Mouse (Mus musculus): ENCODE data around the gene Bcdin3d. TPM values are rescaled to one million over a fixed set of nuclear protein-coding genes. Genes with fewer than 3 reads are reported as not detected.

The Bcdin3d gene
- polyA plus RNA-seq, 1 experiment from 2014 or later, result 25.5 TPM

- Histone ChIP-seq H3K4me2 (replicated peaks) (no peak overlapping the region), H3K4me3 (no peak overlapping the region), H3K9ac (replicated peaks) (peak overlapping the region; percentile 5; the same call in 1 of the 2 replicates), H3K27me3 (no peaks in the 10 kb centered on the region), H3K36me3 (no peaks in the 10 kb centered on the region), H3K27ac (replicated peaks) (peak overlapping the region; percentile 73), H3K9me3 (no peaks in the 10 kb centered on the region), H3K4me1 (peaks cover 20% of the 10 kb centered on the region)
- WGBS, result 56% methylated on average over 20 of the region's 20 CpGs
- ATAC-seq (replicated peaks), result peak; percentile 55
Measured at GRCm38 (mm10) chr15:99501292-99502260, 27.0 kb upstream of the Bcdin3d start.

- peaks cover 20% of the 10 kb centered on the region for H3K4me1 ChIP-seq
- H3K9ac ChIP-seq (replicated peaks), result no peak overlapping the region
- WGBS, result 71% methylated on average over 5 of the region's 5 CpGs
- ATAC-seq (replicated peaks), result no peak
- H3K9me3 ChIP-seq, result no peaks in the 10 kb centered on the region
- no peak overlapping the region for H3K4me3 ChIP-seq
- no peaks in the 10 kb centered on the region for H3K27me3 ChIP-seq
- H3K4me2 ChIP-seq (replicated peaks), result no peak overlapping the region
- H3K36me3 ChIP-seq, result no peaks in the 10 kb centered on the region
- H3K27ac ChIP-seq (replicated peaks), result no peak overlapping the region
Measured at GRCm38 (mm10) chr15:99500320-99500719, 25.8 kb upstream of the Bcdin3d start.

GRCm38 (mm10) chr15:99499726-99500125 lies 25.2 kb upstream of the Bcdin3d start:
- Histone ChIP-seq H3K4me2 (replicated peaks) (no peak overlapping the region), H3K4me1 (peaks cover 20% of the 10 kb centered on the region), H3K27ac (replicated peaks) (no peak overlapping the region), H3K36me3 (no peaks in the 10 kb centered on the region), H3K9me3 (no peaks in the 10 kb centered on the region), H3K4me3 (no peak overlapping the region), H3K9ac (replicated peaks) (no peak overlapping the region), H3K27me3 (no peaks in the 10 kb centered on the region)
- no peak for ATAC-seq (replicated peaks)
- 63% methylated on average over 6 of the region's 6 CpGs for WGBS

GRCm38 (mm10) chr15:99498781-99499180 lies 24.3 kb upstream of the Bcdin3d start:
- Histone ChIP-seq H3K9me3 (no peaks in the 10 kb centered on the region), H3K4me3 (no peak overlapping the region), H3K9ac (replicated peaks) (no peak overlapping the region), H3K27ac (replicated peaks) (no peak overlapping the region), H3K4me1 (peaks cover 20% of the 10 kb centered on the region), H3K36me3 (no peaks in the 10 kb centered on the region), H3K4me2 (replicated peaks) (no peak overlapping the region), H3K27me3 (no peaks in the 10 kb centered on the region)
- ATAC-seq (replicated peaks), result no peak
- 85% methylated on average over 4 of the region's 4 CpGs for WGBS

- WGBS, result 84% methylated on average over 4 of the region's 4 CpGs
- no peaks in the 10 kb centered on the region for H3K9me3 ChIP-seq
Measured at GRCm38 (mm10) chr15:99498356-99498755, 23.8 kb upstream of the Bcdin3d start.

GRCm38 (mm10) chr15:99497527-99498242 lies 23.2 kb upstream of the Bcdin3d start:
- Histone ChIP-seq H3K4me1 (peaks cover 20% of the 10 kb centered on the region), H3K9ac (replicated peaks) (no peak overlapping the region), H3K27ac (replicated peaks) (no peak overlapping the region), H3K4me2 (replicated peaks) (no peak overlapping the region), H3K4me3 (no peak overlapping the region), H3K9me3 (no peaks in the 10 kb centered on the region), H3K36me3 (no peaks in the 10 kb centered on the region), H3K27me3 (no peaks in the 10 kb centered on the region)
- 0 out of 2 replicates have a peak, but pooled peaks have one; percentile 15 for ATAC-seq (replicated peaks)
- WGBS, result 44% methylated on average over 12 of the region's 12 CpGs

More at GRCm38 (mm10) chr15:99498356-99498755, 23.8 kb upstream of the Bcdin3d start:
- H3K27ac ChIP-seq (replicated peaks), result no peak overlapping the region
- H3K4me2 ChIP-seq (replicated peaks), result no peak overlapping the region
- H3K4me3 ChIP-seq, result no peak overlapping the region
- H3K4me1 ChIP-seq, result peaks cover 20% of the 10 kb centered on the region
- H3K36me3 ChIP-seq, result no peaks in the 10 kb centered on the region
- H3K27me3 ChIP-seq, result no peaks in the 10 kb centered on the region
- no peak overlapping the region for H3K9ac ChIP-seq (replicated peaks)
- no peak for ATAC-seq (replicated peaks)

- ATAC-seq (replicated peaks), result peak; percentile 51
Measured at GRCm38 (mm10) chr15:99497061-99497460, 22.5 kb upstream of the Bcdin3d start.

GRCm38 (mm10) chr15:99484745-99485144 lies 10.2 kb upstream of the Bcdin3d start:
- no peaks in the 10 kb centered on the region for H3K4me1 ChIP-seq
- ATAC-seq (replicated peaks), result no peak
- H3K27ac ChIP-seq (replicated peaks), result no peak overlapping the region
- H3K4me3 ChIP-seq, result no peak overlapping the region
- H3K4me2 ChIP-seq (replicated peaks), result no peak overlapping the region
- H3K27me3 ChIP-seq, result no peaks in the 10 kb centered on the region
- 80% methylated on average over 6 of the region's 6 CpGs for WGBS
- no peaks in the 10 kb centered on the region for H3K36me3 ChIP-seq
- no peak overlapping the region for H3K9ac ChIP-seq (replicated peaks)
- no peaks in the 10 kb centered on the region for H3K9me3 ChIP-seq

More at GRCm38 (mm10) chr15:99497061-99497460, 22.5 kb upstream of the Bcdin3d start:
- Histone ChIP-seq H3K27me3 (no peaks in the 10 kb centered on the region), H3K36me3 (no peaks in the 10 kb centered on the region), H3K27ac (replicated peaks) (no peak overlapping the region), H3K4me1 (peaks cover 13% of the 10 kb centered on the region), H3K9ac (replicated peaks) (no peak overlapping the region), H3K9me3 (no peaks in the 10 kb centered on the region), H3K4me2 (replicated peaks) (no peak overlapping the region), H3K4me3 (no peak overlapping the region)
- 13% methylated on average over 4 of the region's 4 CpGs for WGBS

GRCm38 (mm10) chr15:99475814-99476213 lies 1.3 kb upstream of the Bcdin3d start:
- WGBS, result 74% methylated on average over 1 of the region's 1 CpGs
- H3K9me3 ChIP-seq, result no peaks in the 10 kb centered on the region

GRCm38 (mm10) chr15:99473801-99474575 lies 542 bp downstream of the Bcdin3d start:
- H3K27ac ChIP-seq (replicated peaks), result peak overlapping the region; percentile 90
- ATAC-seq (replicated peaks), result peak; percentile 68
- H3K36me3 ChIP-seq, result no peaks in the 10 kb centered on the region
- WGBS, result 6% methylated on average over 38 of the region's 38 CpGs
- H3K9ac ChIP-seq (replicated peaks), result peak overlapping the region; percentile 82
- no peaks in the 10 kb centered on the region for H3K9me3 ChIP-seq
- peaks cover 14% of the 10 kb centered on the region for H3K4me1 ChIP-seq
- peak overlapping the region; percentile 83 for H3K4me3 ChIP-seq
- H3K4me2 ChIP-seq (replicated peaks), result peak overlapping the region; percentile 66
- H3K27me3 ChIP-seq, result no peaks in the 10 kb centered on the region

More at GRCm38 (mm10) chr15:99475814-99476213, 1.3 kb upstream of the Bcdin3d start:
- no peak overlapping the region for H3K9ac ChIP-seq (replicated peaks)
- no peaks in the 10 kb centered on the region for H3K36me3 ChIP-seq
- peaks cover 14% of the 10 kb centered on the region for H3K4me1 ChIP-seq
- H3K4me3 ChIP-seq, result no peak overlapping the region
- ATAC-seq (replicated peaks), result no peak
- H3K27ac ChIP-seq (replicated peaks), result no peak overlapping the region
- no peak overlapping the region for H3K4me2 ChIP-seq (replicated peaks)
- no peaks in the 10 kb centered on the region for H3K27me3 ChIP-seq

GRCm38 (mm10) chr15:99472972-99473371 lies 1.6 kb downstream of the Bcdin3d start:
- Histone ChIP-seq H3K4me2 (replicated peaks) (no peak overlapping the region), H3K36me3 (no peaks in the 10 kb centered on the region), H3K9me3 (no peaks in the 10 kb centered on the region), H3K4me1 (peaks cover 14% of the 10 kb centered on the region), H3K4me3 (no peak overlapping the region), H3K9ac (replicated peaks) (no peak overlapping the region), H3K27me3 (no peaks in the 10 kb centered on the region), H3K27ac (replicated peaks) (no peak overlapping the region)
- 91% methylated on average over 7 of the region's 7 CpGs for WGBS
- ATAC-seq (replicated peaks), result no peak

Measured in forebrain, embryonic 15.5 days (tissue).